ENCODE assay signal across 13 mouse cellular contexts in genomic region chr1:127273363-127273762, GRCm38 (mm10).
"Had no signal": no experiment of that assay in that cellular context is flagged by ENCODE, and none has a peak within 500 bp of the region (broad histone marks: within the 10 kb centered on the region; RNA-seq: fewer than 3 reads in every experiment).

No protein-coding gene starts in this region.

- H3K27me3 ChIP-seq: limb, embryonic 13.5 days; neural tube, embryonic 15.5 days had no signal

- H3K27ac ChIP-seq: limb, embryonic 13.5 days; liver, embryonic 14.5 days; midbrain, embryonic 10.5 days; neural tube, embryonic 15.5 days; stomach, postnatal 0 days had no signal

- H3K9me3 ChIP-seq: limb, embryonic 13.5 days; midbrain, embryonic 10.5 days; neural tube, embryonic 15.5 days had no signal

- H3K4me3 ChIP-seq: limb, embryonic 13.5 days; midbrain, embryonic 10.5 days; myocyte; neural tube, embryonic 15.5 days had no signal

- H3K9ac ChIP-seq: limb, embryonic 13.5 days; liver, embryonic 14.5 days; neural tube, embryonic 15.5 days had no signal

- H3K4me2 ChIP-seq: limb, embryonic 13.5 days; neural tube, embryonic 15.5 days had no signal

- DNase-seq: kidney, postnatal 4 days; left cerebral cortex, postnatal 4 days; lung, adult 18-20 months; lung, postnatal 10 days; lung, postnatal 4 days; midbrain, embryonic 14.5 days; thymus, postnatal 4 days had no signal
